Mouse (Mus musculus) gastrocnemius, adult 2 months (tissue): ENCODE results near the gene Ptges2. TPM values are rescaled to one million over a fixed set of nuclear protein-coding genes. Genes with fewer than 3 reads are reported as not detected.
"Not testable (repeated sequence)": the region's sequence is repeated elsewhere in the genome, so short reads cannot be mapped to it uniquely, and the experiment has no call there.

Source experiments
- DNase-seq: peaks from one replicate; pipeline ENCODE4 v3.0.0; 2022
- H3K27ac ChIP-seq: fragments of 200-600 bp; 2 replicates; pipeline ENCODE4 v1.8.1; 2022; ENCODE audit warnings: mild to moderate bottlenecking
- H3K4me3 ChIP-seq: fragments of 200-600 bp; 2 replicates; pipeline ENCODE4 v1.8.1; 2022; ENCODE audit warnings: mild to moderate bottlenecking, moderate library complexity
- CTCF ChIP-seq: fragments of 200-600 bp; IDR thresholded peaks from 2 replicates; pipeline ENCODE4 v1.8.1; 2022; ENCODE audit warnings: antibody characterized with exemption, mild to moderate bottlenecking, moderate library complexity
- intact Hi-C: fragments of 180-260 bp; cut with DNase I; formaldehyde crosslinking; loops from one replicate; pipeline ENCODE4 v1.15.1; 2025
- total RNA-seq, 2 experiments: library from RNA; stranded (reverse); gene quantifications; 2 replicates each; pipeline ENCODE4 v1.2.3; 2021

Ptges2 gene
- total RNA-seq, 2 experiments from 2014 or later = 34.7 to 51.1 TPM

DNA sequence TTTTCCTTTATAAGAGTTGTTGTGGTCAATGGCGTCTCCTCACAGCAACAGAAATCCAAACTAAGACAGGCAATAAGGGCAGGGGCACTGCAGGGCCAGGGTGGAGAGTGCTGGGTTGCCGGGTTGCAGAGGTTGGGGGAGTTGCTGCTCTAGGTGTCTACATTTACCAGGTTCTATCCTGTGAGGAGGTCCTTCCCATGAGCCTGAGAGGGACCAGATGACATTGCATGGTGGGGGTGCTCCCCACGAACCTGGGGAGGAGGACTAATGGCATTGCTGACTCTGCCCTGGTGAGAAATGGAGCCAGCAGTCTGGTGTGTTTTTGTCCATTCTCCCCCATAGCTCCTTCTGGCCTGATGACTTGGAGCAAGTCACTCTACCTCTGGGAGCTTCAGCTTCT lies 38.0 kb upstream of the Ptges2 start:
- no peak for TF ChIP-seq CTCF
- intact Hi-C loops = no loop called here
- no peak overlapping the region for H3K27ac ChIP-seq
- no peak overlapping the region for H3K4me3 ChIP-seq
- no peak for DNase-seq

DNA sequence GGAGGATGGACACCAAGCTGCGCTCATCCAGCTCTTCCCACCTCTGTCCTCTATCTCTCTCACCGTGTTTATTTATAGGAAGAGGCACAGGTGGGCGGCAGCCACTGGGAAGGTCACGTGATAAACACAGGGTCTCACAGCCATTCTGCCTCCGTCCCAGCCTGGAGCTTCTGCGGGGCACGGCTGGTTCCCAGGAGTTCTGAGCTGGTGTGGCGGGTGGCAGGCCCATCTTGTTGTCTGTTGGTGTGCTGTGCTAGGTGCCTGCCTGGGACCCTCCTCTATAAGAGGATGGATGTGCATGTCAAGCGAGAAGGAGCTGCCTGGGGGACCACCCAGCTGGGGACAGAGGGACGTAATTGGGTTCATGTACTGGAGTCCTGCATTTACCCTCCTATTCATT lies 37.3 kb upstream of the Ptges2 start:
- no peak overlapping the region for H3K4me3 ChIP-seq
- intact Hi-C loops = no loop called here
- no peak for TF ChIP-seq CTCF
- DNase-seq = peak; percentile 17
- no peak overlapping the region for H3K27ac ChIP-seq

GRCm38 (mm10) chr2:32360741-32361140 lies 35.0 kb upstream of the Ptges2 start:
- intact Hi-C loops = no loop called here
- Histone ChIP-seq H3K27ac (peak overlapping the region; percentile 93), H3K4me3 (peak overlapping the region; percentile 73)
- peak; percentile 86 for DNase-seq
- no peak for TF ChIP-seq CTCF

- intact Hi-C loops = no loop called here
- H3K27ac ChIP-seq = peak overlapping the region; percentile 93
- peak; percentile 84 for DNase-seq
- peak; percentile 73 for TF ChIP-seq CTCF
- H3K4me3 ChIP-seq = peak overlapping the region; percentile 73
These were observed 34.3 kb upstream of the Ptges2 start for GRCm38 (mm10) chr2:32361437-32361836.

GRCm38 (mm10) chr2:32362274-32362673 lies 33.4 kb upstream of the Ptges2 start:
- DNase-seq, intact Hi-C loops: not testable (repeated sequence)
- Histone ChIP-seq H3K4me3 (peak overlapping the region; percentile 93), H3K27ac (peak overlapping the region; percentile 95)

DNA sequence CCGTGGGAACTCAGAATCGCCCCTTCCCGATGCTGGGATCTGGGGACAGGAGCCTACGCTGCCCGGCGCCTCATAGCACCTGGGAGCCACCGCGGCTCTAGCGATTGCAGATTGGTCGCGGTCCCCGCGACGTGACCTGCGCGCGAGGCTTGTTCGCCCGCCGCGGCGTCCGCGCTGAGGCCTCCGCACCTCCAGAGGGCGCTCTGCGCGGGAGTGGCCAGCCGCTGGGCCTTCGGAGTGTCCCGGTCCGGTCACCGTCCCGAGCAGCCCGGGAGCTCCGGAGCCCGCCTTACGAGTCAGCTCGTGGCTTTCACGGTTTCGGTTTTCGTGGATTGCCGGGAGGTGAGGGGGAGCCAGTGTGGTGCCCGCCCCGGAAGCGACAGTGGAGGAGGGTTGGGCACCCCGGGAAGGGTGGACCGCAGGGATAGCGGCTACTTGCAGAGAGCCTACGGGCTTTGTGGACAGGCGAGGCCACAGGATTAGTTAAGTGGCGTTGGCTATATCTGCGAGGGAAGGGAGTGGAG lies 32.8 kb upstream of the Ptges2 start:
- Histone ChIP-seq H3K4me3 (peak overlapping the region; percentile 93), H3K27ac (peak overlapping the region; percentile 95)
- peak; percentile 97 for DNase-seq
- intact Hi-C loops = no loop called here
- peak; percentile 99; the same call in 1 of the 2 replicates for TF ChIP-seq CTCF

- intact Hi-C loops = no loop called here
- H3K27ac ChIP-seq = peak overlapping the region; percentile 95
- no peak for TF ChIP-seq CTCF
- DNase-seq = peak; percentile 40
- H3K4me3 ChIP-seq = peak overlapping the region; percentile 93
These were observed 32.2 kb upstream of the Ptges2 start for GRCm38 (mm10) chr2:32363376-32364106.

- TF ChIP-seq CTCF = no peak
- DNase-seq = no peak
- H3K27ac ChIP-seq = peak overlapping the region; percentile 95
- intact Hi-C loops = no loop called here
- peak overlapping the region; percentile 93 for H3K4me3 ChIP-seq
These were observed 31.6 kb upstream of the Ptges2 start for GRCm38 (mm10) chr2:32364121-32364520.

DNA sequence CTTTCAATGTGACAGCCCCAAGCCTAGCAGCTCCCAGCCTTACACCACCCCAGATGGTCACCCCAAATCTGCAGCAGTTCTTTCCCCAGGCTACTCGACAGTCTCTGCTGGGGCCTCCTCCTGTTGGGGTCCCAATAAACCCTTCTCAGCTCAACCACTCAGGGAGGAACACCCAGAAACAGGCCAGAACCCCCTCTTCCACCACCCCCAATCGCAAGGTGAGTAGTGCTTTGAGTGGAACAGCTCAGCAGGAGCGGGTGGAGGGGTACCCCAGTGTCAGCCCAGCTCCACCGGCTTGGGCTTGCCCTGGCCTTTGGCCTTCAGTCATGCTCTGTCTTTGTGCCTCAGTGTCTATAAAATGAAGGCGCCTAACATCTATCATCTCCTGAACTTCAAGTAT lies 28.4 kb upstream of the Ptges2 start:
- intact Hi-C loops = no loop called here
- no peak for TF ChIP-seq CTCF
- no peak for DNase-seq
- Histone ChIP-seq H3K27ac (no peak overlapping the region), H3K4me3 (no peak overlapping the region)

GRCm38 (mm10) chr2:32374191-32374590 lies 21.5 kb upstream of the Ptges2 start:
- H3K27ac ChIP-seq = peak overlapping the region; percentile 88
- TF ChIP-seq CTCF = no peak
- intact Hi-C loops = no loop called here
- DNase-seq = peak; percentile 87
- no peak overlapping the region for H3K4me3 ChIP-seq

DNA sequence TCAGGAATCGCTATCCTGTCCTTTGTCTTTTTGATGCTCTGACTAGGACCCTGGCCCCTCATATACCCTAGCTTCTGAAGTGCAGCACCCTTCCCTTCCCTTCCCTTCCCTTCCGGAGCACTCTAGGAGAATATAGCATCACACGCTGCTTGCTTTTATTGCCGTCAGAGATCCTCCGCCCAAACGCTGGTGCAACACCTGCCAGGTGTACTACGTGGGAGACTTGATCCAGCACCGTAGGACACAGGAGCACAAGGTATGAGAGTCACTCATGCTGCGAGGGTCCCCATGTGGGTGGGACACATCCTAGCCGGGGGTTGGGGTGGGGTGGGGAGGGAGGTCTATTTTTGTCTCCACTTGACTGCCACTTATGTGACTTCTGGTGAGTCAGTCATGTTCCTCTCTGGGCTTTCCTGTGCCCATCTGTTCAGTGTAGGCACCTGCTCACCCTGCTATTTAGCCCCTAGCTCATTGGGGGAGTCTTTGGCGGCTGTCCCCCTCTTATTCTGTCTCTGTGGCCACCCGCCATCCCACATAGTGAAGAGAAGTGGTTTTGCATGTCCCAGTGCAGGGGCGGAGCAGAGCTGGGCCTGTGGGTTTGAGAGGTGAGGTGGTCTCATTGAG lies 20.3 kb upstream of the Ptges2 start:
- intact Hi-C loops = no loop called here

GRCm38 (mm10) chr2:32376963-32377362 lies 18.7 kb upstream of the Ptges2 start:
- no peak for DNase-seq
- intact Hi-C loops = no loop called here
- TF ChIP-seq CTCF = no peak
- H3K27ac ChIP-seq = no peak overlapping the region
- H3K4me3 ChIP-seq = no peak overlapping the region

More for the DNA sequence above, 20.3 kb upstream of the Ptges2 start:
- TF ChIP-seq CTCF = no peak
- no peak overlapping the region for H3K4me3 ChIP-seq
- H3K27ac ChIP-seq = no peak overlapping the region
- no peak for DNase-seq

GRCm38 (mm10) chr2:32380001-32380500 lies 15.6 kb upstream of the Ptges2 start:
- no peak overlapping the region for H3K4me3 ChIP-seq
- intact Hi-C loops = no loop called here
- TF ChIP-seq CTCF = no peak

More at GRCm38 (mm10) chr2:32380001-32380500, 15.6 kb upstream of the Ptges2 start:
- no peak overlapping the region; the same call in 1 of the 2 replicates for H3K27ac ChIP-seq
- DNase-seq = no peak
